Mouse (Mus musculus) embryonic facial prominence, embryonic 15.5 days (tissue): ENCODE measurements around the gene Fam118a. TPM values are rescaled to one million over a fixed set of nuclear protein-coding genes. Genes with fewer than 3 reads are reported as not detected.
"Not testable (repeated sequence)": the region's sequence is repeated elsewhere in the genome, so short reads cannot be mapped to it uniquely, and the experiment has no call there.

Experiments used
- ATAC-seq: fragments of 200-750 bp; cut with Nextera tagmentation; 2 replicates; pipeline ENCODE4 v1.8.0; 2017; ENCODE audit warnings: low read depth, moderate TSS enrichment; ENCODE audit not compliant: insufficient number of reproducible peaks, low FRiP score, low TSS enrichment
- H3K27ac ChIP-seq: fragments of 300-500 bp; sonication (generic); replicated peaks from 2 replicates; pipeline ENCODE4 v1.5.1; 2015; ENCODE audit warnings: mild to moderate bottlenecking, inconsistent platforms
- H3K27me3 ChIP-seq: fragments of 300-500 bp; sonication (generic); 2 replicates; pipeline ENCODE4 v1.6.1; 2015; ENCODE audit warnings: inconsistent platforms
- H3K36me3 ChIP-seq: fragments of 300-500 bp; sonication (generic); 2 replicates; pipeline ENCODE4 v1.6.1; 2015; ENCODE audit warnings: mild to moderate bottlenecking, inconsistent platforms
- H3K4me1 ChIP-seq: fragments of 300-500 bp; sonication (generic); 2 replicates; pipeline ENCODE4 v1.6.1; 2015; ENCODE audit warnings: inconsistent platforms
- H3K4me2 ChIP-seq: fragments of 300-500 bp; sonication (generic); replicated peaks from 2 replicates; pipeline ENCODE4 v1.6.1; 2015; ENCODE audit warnings: mild to moderate bottlenecking, inconsistent platforms
- H3K4me3 ChIP-seq: fragments of 300-500 bp; sonication (generic); replicated peaks from 2 replicates; pipeline ENCODE4 v1.5.1; 2015; ENCODE audit warnings: mild to moderate bottlenecking, inconsistent platforms
- H3K9ac ChIP-seq: fragments of 300-500 bp; sonication (generic); 2 replicates; pipeline ENCODE4 v1.6.1; 2015; ENCODE audit warnings: inconsistent platforms
- H3K9me3 ChIP-seq: fragments of 300-500 bp; sonication (generic); replicated peaks from 2 replicates; pipeline ENCODE4 v1.6.1; 2016; ENCODE audit warnings: inconsistent platforms
- WGBS: fragments of 180-500 bp; shearing (Covaris S2); methylation state at CpG from one replicate; pipeline ENCODE4 v1.1.7; 2015; 5-methylcytosine and 5-hydroxymethylcytosine counted together
- polyA plus RNA-seq: library from polyadenylated mRNA; unstranded; fragments of >200 nt; fragmentation: Nextera tagmentation; extraction: Ambion mirVana; gene quantifications from 2 replicates; pipeline ENCODE4 v1.2.1, GENCODE M21; 2015

Fam118a gene
- polyA plus RNA-seq, 1 experiment from 2014 or later: 31.7 TPM

- WGBS: 9% methylated on average over 21 of the region's 21 CpGs
- Histone ChIP-seq H3K4me1 (peaks cover 15% of the 10 kb centered on the region), H3K9ac (no peak within 1 kb of the TSS), H3K36me3 (no peaks in the 10 kb centered on the region), H3K27ac (no peak within 1 kb of the TSS), H3K4me2 (0 out of 2 replicates have a peak within 1 kb of the TSS, but pooled peaks have one; percentile 8), H3K4me3 (no peak within 1 kb of the TSS), H3K9me3 (no peaks in the 10 kb centered on the region), H3K27me3 (peaks cover 14% of the 10 kb centered on the region)
- no peak for ATAC-seq
Observed at GRCm38 (mm10) chr15:85016951-85017664, 11.6 kb upstream of the Fam118a start, which contains the start of gene Upk3a. Gene Upk3a, plus strand, starts transcription at chr15:85017141.

- Histone ChIP-seq H3K9ac (no peak overlapping the region), H3K4me1 (peaks cover 2% of the 10 kb centered on the region; the same call in 1 of the 2 replicates), H3K4me3 (no peak overlapping the region), H3K36me3 (no peaks in the 10 kb centered on the region), H3K4me2 (no peak overlapping the region), H3K9me3 (no peaks in the 10 kb centered on the region), H3K27ac (no peak overlapping the region), H3K27me3 (peaks cover 7% of the 10 kb centered on the region)
- ATAC-seq: no peak
- 71% methylated on average over 4 of the region's 4 CpGs for WGBS
Observed at GRCm38 (mm10) chr15:85022211-85022610, 6.5 kb upstream of the Fam118a start.

GRCm38 (mm10) chr15:85026197-85026596, 2.6 kb upstream of the Fam118a start:
- H3K9me3 ChIP-seq: no peaks in the 10 kb centered on the region
- H3K36me3 ChIP-seq: no peaks in the 10 kb centered on the region
- no peak for ATAC-seq
- no peaks in the 10 kb centered on the region for H3K27me3 ChIP-seq
- no peak overlapping the region for H3K9ac ChIP-seq
- H3K27ac ChIP-seq: no peak overlapping the region
- H3K4me1 ChIP-seq: no peaks in the 10 kb centered on the region
- H3K4me2 ChIP-seq: no peak overlapping the region
- H3K4me3 ChIP-seq: no peak overlapping the region
- 78% methylated on average over 4 of the region's 4 CpGs for WGBS

GRCm38 (mm10) chr15:85027740-85028139, 1.0 kb upstream of the Fam118a start:
- ATAC-seq: no peak

GRCm38 (mm10) chr15:85030643-85031042, 1.9 kb downstream of the Fam118a start:
- H3K27me3 ChIP-seq, H3K4me3 ChIP-seq, H3K9me3 ChIP-seq, H3K27ac ChIP-seq, H3K36me3 ChIP-seq, H3K4me1 ChIP-seq, H3K4me2 ChIP-seq, ATAC-seq, H3K9ac ChIP-seq: not testable (repeated sequence)
- 59% methylated on average over 1 of the region's 1 CpGs for WGBS

More at GRCm38 (mm10) chr15:85027740-85028139, 1.0 kb upstream of the Fam118a start:
- 49% methylated on average over 4 of the region's 4 CpGs for WGBS
- Histone ChIP-seq H3K27me3 (no peaks in the 10 kb centered on the region), H3K4me3 (no peak overlapping the region), H3K9ac (no peak overlapping the region), H3K4me1 (no peaks in the 10 kb centered on the region), H3K36me3 (no peaks in the 10 kb centered on the region), H3K9me3 (no peaks in the 10 kb centered on the region), H3K4me2 (no peak overlapping the region), H3K27ac (no peak overlapping the region)

GRCm38 (mm10) chr15:85031866-85032265, 3.1 kb downstream of the Fam118a start:
- H3K27ac ChIP-seq: no peak overlapping the region

GRCm38 (mm10) chr15:85033916-85034315, 5.2 kb downstream of the Fam118a start:
- H3K27ac ChIP-seq, H3K36me3 ChIP-seq, H3K9me3 ChIP-seq, H3K27me3 ChIP-seq, H3K9ac ChIP-seq, ATAC-seq, H3K4me3 ChIP-seq, H3K4me2 ChIP-seq: not testable (repeated sequence)
- 22% methylated on average over 7 of the region's 7 CpGs for WGBS
- peaks cover 24% of the 10 kb centered on the region for H3K4me1 ChIP-seq

More at GRCm38 (mm10) chr15:85031866-85032265, 3.1 kb downstream of the Fam118a start:
- no peak for ATAC-seq
- Histone ChIP-seq H3K9me3 (no peaks in the 10 kb centered on the region), H3K4me3 (no peak overlapping the region), H3K4me2 (no peak overlapping the region), H3K36me3 (no peaks in the 10 kb centered on the region), H3K27me3 (no peaks in the 10 kb centered on the region), H3K4me1 (peaks cover 6% of the 10 kb centered on the region), H3K9ac (no peak overlapping the region)
- WGBS: 60% methylated on average over 3 of the region's 3 CpGs

GRCm38 (mm10) chr15:85036566-85037342, 8.0 kb downstream of the Fam118a start:
- H3K36me3 ChIP-seq: no peaks in the 10 kb centered on the region
- no peaks in the 10 kb centered on the region for H3K9me3 ChIP-seq
- peak overlapping the region; percentile 78 for H3K9ac ChIP-seq
- ATAC-seq: peak; percentile 93
- H3K4me1 ChIP-seq: peaks cover 32% of the 10 kb centered on the region
- peak overlapping the region; percentile 94 for H3K4me2 ChIP-seq
- under 1% methylated on average over 75 of the region's 75 CpGs for WGBS
- H3K4me3 ChIP-seq: peak overlapping the region; percentile 78
- no peaks in the 10 kb centered on the region for H3K27me3 ChIP-seq
- H3K27ac ChIP-seq: peak overlapping the region; percentile 76

- WGBS: 4% methylated on average over 8 of the region's 8 CpGs
- 0 out of 2 replicates have a peak overlapping the region, but pooled peaks have one; percentile 28 for H3K27ac ChIP-seq
- H3K4me3 ChIP-seq: peak overlapping the region; percentile 78
- peak overlapping the region; percentile 78 for H3K9ac ChIP-seq
- ATAC-seq: no peak
- H3K27me3 ChIP-seq: no peaks in the 10 kb centered on the region
- H3K9me3 ChIP-seq: no peaks in the 10 kb centered on the region
- peak overlapping the region; percentile 94 for H3K4me2 ChIP-seq
- H3K4me1 ChIP-seq: peaks cover 38% of the 10 kb centered on the region
- no peaks in the 10 kb centered on the region for H3K36me3 ChIP-seq
Observed at GRCm38 (mm10) chr15:85037343-85037690, 8.6 kb downstream of the Fam118a start.

- H3K4me3 ChIP-seq: no peak overlapping the region
- H3K9me3 ChIP-seq: no peaks in the 10 kb centered on the region
- no peak overlapping the region for H3K9ac ChIP-seq
- no peak overlapping the region for H3K4me2 ChIP-seq
- H3K27me3 ChIP-seq: no peaks in the 10 kb centered on the region
- H3K36me3 ChIP-seq: peaks cover 17% of the 10 kb centered on the region
- H3K27ac ChIP-seq: peak overlapping the region; percentile 84
- WGBS: 66% methylated on average over 10 of the region's 10 CpGs
- ATAC-seq: no peak
- H3K4me1 ChIP-seq: peaks cover 49% of the 10 kb centered on the region
Observed at GRCm38 (mm10) chr15:85041546-85042225, 12.9 kb downstream of the Fam118a start.

GRCm38 (mm10) chr15:85042361-85042954, 13.7 kb downstream of the Fam118a start:
- Histone ChIP-seq H3K9ac (no peak overlapping the region), H3K9me3 (no peaks in the 10 kb centered on the region), H3K4me3 (no peak overlapping the region), H3K27me3 (no peaks in the 10 kb centered on the region), H3K4me1 (peaks cover 47% of the 10 kb centered on the region), H3K27ac (peak overlapping the region; percentile 84), H3K36me3 (peaks cover 23% of the 10 kb centered on the region), H3K4me2 (no peak overlapping the region)
- peak; percentile 75 for ATAC-seq
- 9% methylated on average over 4 of the region's 4 CpGs for WGBS
